27 mouse cellular contexts compared by ENCODE assay signal in the genomic region with DNA sequence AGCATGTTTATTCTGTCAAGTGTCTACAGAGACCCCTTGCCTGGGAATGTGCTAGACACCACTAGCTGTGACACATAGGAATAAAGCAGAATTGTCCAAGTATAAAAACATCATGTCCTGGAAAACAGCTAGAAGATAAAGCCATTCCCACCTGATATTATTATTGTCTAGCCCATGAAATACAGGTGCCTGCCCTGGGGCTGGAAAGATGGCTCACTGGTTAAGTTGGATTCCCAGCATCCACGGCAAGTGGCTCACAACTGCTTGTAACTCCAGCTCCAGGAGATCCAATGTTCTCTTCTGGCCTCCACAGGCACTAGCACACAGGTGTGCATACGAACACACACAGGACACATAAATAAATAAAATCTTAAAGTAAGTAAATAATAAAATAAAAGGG.
"Had no signal": no experiment of that assay in that cellular context is flagged by ENCODE, and none has a peak within 500 bp of the region (broad histone marks: within the 10 kb centered on the region; RNA-seq: fewer than 3 reads in every experiment).

No protein-coding gene starts in this region.

- H3K9me3 ChIP-seq: heart, embryonic 10.5 days; hindbrain, embryonic 12.5 days; intestine, embryonic 15.5 days; limb, embryonic 10.5 days; liver, embryonic 13.5 days; liver, embryonic 15.5 days had no signal

- H3K4me1 ChIP-seq: hindbrain, embryonic 10.5 days; hindbrain, embryonic 12.5 days; intestine, embryonic 15.5 days; limb, embryonic 10.5 days; limb, embryonic 12.5 days; liver, embryonic 15.5 days had no signal

- H3K27ac ChIP-seq: gastrocnemius, adult 2 months; heart, embryonic 10.5 days; hindbrain, embryonic 10.5 days; hindbrain, embryonic 12.5 days; hindbrain, embryonic 14.5 days; intestine, embryonic 15.5 days; layer of hippocampus, adult 2 months; left cerebral cortex, adult 2 months; limb, embryonic 10.5 days; limb, embryonic 12.5 days; liver, embryonic 13.5 days; liver, embryonic 15.5 days had no signal

- H3K9ac ChIP-seq: hindbrain, embryonic 12.5 days; hindbrain, embryonic 14.5 days; intestine, embryonic 15.5 days; limb, embryonic 12.5 days; liver, embryonic 13.5 days; liver, embryonic 15.5 days; liver, postnatal 0 days had no signal

- H3K4me2 ChIP-seq: hindbrain, embryonic 12.5 days; hindbrain, embryonic 14.5 days; intestine, embryonic 15.5 days; limb, embryonic 12.5 days; liver, embryonic 11.5 days; liver, embryonic 13.5 days; liver, embryonic 15.5 days had no signal

- DNase-seq: gastrocnemius, adult 2 months; gastrocnemius, postnatal 10 days; gastrocnemius, postnatal 25 days; heart, postnatal 10 days; heart, postnatal 36 days; kidney, adult 18-20 months; kidney, adult 8-10 months; kidney, postnatal 10 days; kidney, postnatal 25 days; kidney, postnatal 4 days; liver; liver, embryonic 13.5 days; liver, postnatal 0 days had no signal

- ATAC-seq: hindbrain, embryonic 16.5 days; inflammation-experienced regulatory T-cells, adult 6 months; intestine, embryonic 15.5 days; intestine, postnatal 0 days; liver, postnatal 0 days had no signal

- H3K4me3 ChIP-seq: gastrocnemius, adult 2 months; heart, embryonic 10.5 days; hindbrain, embryonic 10.5 days; hindbrain, embryonic 12.5 days; intestine, embryonic 15.5 days; layer of hippocampus, adult 2 months; left cerebral cortex, adult 2 months; limb, embryonic 10.5 days; limb, embryonic 12.5 days; liver, embryonic 13.5 days; liver, embryonic 15.5 days had no signal

- H3K27me3 ChIP-seq: hindbrain, embryonic 12.5 days; intestine, embryonic 15.5 days; limb, embryonic 12.5 days; liver, embryonic 13.5 days; liver, embryonic 15.5 days had no signal
